Mouse (Mus musculus): ENCODE measurements around the gene Rgs13.

DNA sequence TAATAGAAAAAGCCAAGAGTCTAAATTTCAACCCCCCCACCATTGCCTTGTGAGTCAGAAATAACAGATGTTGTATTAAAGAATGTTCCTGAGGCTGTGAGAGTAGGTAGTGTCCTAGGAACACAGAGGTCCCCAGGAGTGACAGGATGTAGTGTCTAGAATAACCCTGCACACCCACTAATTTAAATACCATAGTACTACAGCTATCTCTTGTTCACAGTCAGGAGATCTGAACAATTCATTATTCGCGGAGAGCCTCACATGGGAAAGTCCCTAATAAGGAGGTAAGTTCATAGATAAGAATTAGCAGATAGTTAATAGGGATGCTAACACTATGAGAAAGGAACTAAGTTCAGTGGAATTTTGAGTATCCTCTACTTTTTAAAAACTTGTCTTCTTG is 10.9 kb downstream of the Rgs13 start:
- TF ChIP-seq POLR2A (IDR thresholded peaks at IDR 0.05; ENCODE audit: insufficient read depth, low read depth, low read length) (no peak), CTCF (IDR thresholded peaks at IDR 0.05; ENCODE audit: insufficient read depth, low read depth, low read length) (no peak)
